Mouse (Mus musculus) limb, embryonic 10.5 days (tissue): ENCODE results near the gene Slc36a3. TPM values are rescaled to one million over a fixed set of nuclear protein-coding genes. Genes with fewer than 3 reads are reported as not detected.

Source experiments
- DNase-seq: peaks from one replicate; pipeline ENCODE4 v3.0.0-alpha.2; 2017; ENCODE audit warnings: low spot score
- H3K27ac ChIP-seq: fragments of 300-500 bp; sonication (generic); 2 replicates; pipeline ENCODE4 v1.5.1; 2016; ENCODE audit warnings: mild to moderate bottlenecking
- H3K27me3 ChIP-seq: fragments of 300-500 bp; sonication (generic); 2 replicates; pipeline ENCODE4 v1.6.1; 2016; ENCODE audit warnings: low read depth, mild to moderate bottlenecking; ENCODE audit not compliant: poor library complexity, severe bottlenecking
- H3K36me3 ChIP-seq: fragments of 300-500 bp; sonication (generic); 2 replicates; pipeline ENCODE4 v1.6.1; 2016; ENCODE audit warnings: mild to moderate bottlenecking, moderate library complexity
- H3K4me1 ChIP-seq: fragments of 300-500 bp; sonication (generic); 2 replicates; pipeline ENCODE4 v1.6.1; 2016
- H3K4me3 ChIP-seq: fragments of 300-500 bp; sonication (generic); 2 replicates; pipeline ENCODE4 v1.5.1; 2016; ENCODE audit warnings: mild to moderate bottlenecking, moderate library complexity
- H3K9me3 ChIP-seq: fragments of 300-500 bp; sonication (generic); replicated peaks from 2 replicates; pipeline ENCODE4 v1.6.1; 2016; ENCODE audit warnings: mild to moderate bottlenecking
- WGBS: fragments of 180-500 bp; shearing (Covaris S2); methylation state at CpG from one replicate; pipeline ENCODE4 v1.1.7; 2016; 5-methylcytosine and 5-hydroxymethylcytosine counted together
- polyA plus RNA-seq: library from polyadenylated mRNA; unstranded; fragments of >200 nt; fragmentation: Nextera tagmentation; extraction: Ambion mirVana; gene quantifications from 2 replicates; pipeline ENCODE4 v1.2.1, GENCODE M21; 2016

The Slc36a3 gene
- polyA plus RNA-seq, 1 experiment from 2014 or later, result not detected

- peak within 1 kb of the TSS; percentile 60 for H3K4me3 ChIP-seq
- H3K27me3 ChIP-seq, result peaks cover 40% of the 10 kb centered on the region
- under 1% methylated on average over 50 of the region's 50 CpGs for WGBS
- peak within 1 kb of the TSS; percentile 21; the same call in 1 of the 2 replicates for H3K27ac ChIP-seq
- H3K36me3 ChIP-seq, result no peaks in the 10 kb centered on the region
- peaks cover 22% of the 10 kb centered on the region for H3K4me1 ChIP-seq
- peak; percentile 67 for DNase-seq
- no peaks in the 10 kb centered on the region for H3K9me3 ChIP-seq
Measured at GRCm38 (mm10) chr11:55077331-55078231, 73.9 kb downstream of the Slc36a3 start, which contains the start of gene Ccdc69. Ccdc69 (minus strand) TSS chr11:55078131.

GRCm38 (mm10) chr11:55076234-55076633 lies 75.3 kb downstream of the Slc36a3 start:
- Histone ChIP-seq H3K4me1 (peaks cover 22% of the 10 kb centered on the region), H3K4me3 (no peak overlapping the region), H3K27me3 (peaks cover 40% of the 10 kb centered on the region), H3K27ac (no peak overlapping the region), H3K36me3 (no peaks in the 10 kb centered on the region), H3K9me3 (no peaks in the 10 kb centered on the region)
- no peak for DNase-seq
- WGBS, result 91% methylated on average over 5 of the region's 5 CpGs

DNA sequence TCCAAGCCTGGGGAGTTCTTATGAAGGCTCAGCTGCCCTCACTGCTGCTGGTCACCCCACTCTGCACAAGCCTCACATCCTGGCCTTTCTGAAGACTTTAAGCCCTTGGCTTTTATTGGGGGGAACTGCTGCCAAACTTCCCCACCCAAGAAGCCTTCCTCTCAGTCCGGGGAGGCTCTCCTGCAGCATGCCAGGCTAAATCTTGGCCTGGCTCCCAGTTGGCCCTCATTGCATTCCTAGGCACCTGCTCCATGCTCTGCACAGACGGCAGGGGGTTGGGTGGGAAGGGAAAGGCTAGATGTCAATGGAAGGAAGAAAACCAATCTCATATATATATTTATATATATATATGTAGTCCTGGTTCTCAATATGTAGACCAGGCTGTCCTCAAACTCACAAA lies 75.9 kb downstream of the Slc36a3 start:
- H3K4me1 ChIP-seq, result peaks cover 22% of the 10 kb centered on the region
- no peaks in the 10 kb centered on the region for H3K9me3 ChIP-seq
- H3K27ac ChIP-seq, result no peak overlapping the region
- peaks cover 40% of the 10 kb centered on the region for H3K27me3 ChIP-seq
- H3K4me3 ChIP-seq, result no peak overlapping the region
- H3K36me3 ChIP-seq, result no peaks in the 10 kb centered on the region
- DNase-seq, result no peak
- WGBS, result 88% methylated on average over 2 of the region's 2 CpGs

Other genes with a start within 250 kb of the Slc36a3 start
- gene Gpx3, start 249.3 kb downstream of the Slc36a3 start, polyA plus RNA-seq, result 52.0 and 60.7 TPM in 2 replicates
- 10.0 and 14.0 TPM in 2 replicates for gene Tnip1, start 188.8 kb downstream of the Slc36a3 start, polyA plus RNA-seq
- 53.5 and 69.1 TPM in 2 replicates for gene Anxa6, start 118.3 kb downstream of the Slc36a3 start, polyA plus RNA-seq
- 0.61 and 0.85 TPM in 2 replicates for gene Ccdc69, start 73.6 kb downstream of the Slc36a3 start, polyA plus RNA-seq
- 4.5 and 7.2 TPM in 2 replicates for gene Gm2a, start 53.6 kb downstream of the Slc36a3 start, polyA plus RNA-seq
- gene Slc36a2, start 33.4 kb upstream of the Slc36a3 start, polyA plus RNA-seq, result 0.06 and 0.29 TPM in 2 replicates
- gene Slc36a1, start 52.6 kb upstream of the Slc36a3 start, polyA plus RNA-seq, result 1.2 TPM in 2 replicates
- 0.20 TPM in 2 replicates for gene Fat2, start 184.9 kb upstream of the Slc36a3 start, polyA plus RNA-seq